Mouse (Mus musculus) forebrain, embryonic 13.5 days (tissue): ENCODE results near the gene Myo1e. TPM values are rescaled to one million over a fixed set of nuclear protein-coding genes. Genes with fewer than 3 reads are reported as not detected.

Experiments used
- ATAC-seq: fragments of 200-750 bp; cut with Nextera tagmentation; 2 replicates; pipeline ENCODE4 v1.8.0; 2017
- H3K27ac ChIP-seq: fragments of 300-500 bp; sonication (generic); 2 replicates; pipeline ENCODE4 v1.5.1; 2015; ENCODE audit warnings: inconsistent platforms, mild to moderate bottlenecking, moderate library complexity
- H3K27me3 ChIP-seq: fragments of 300-500 bp; sonication (generic); 2 replicates; pipeline ENCODE4 v1.6.1; 2015; ENCODE audit warnings: mild to moderate bottlenecking, inconsistent platforms
- H3K36me3 ChIP-seq: fragments of 300-500 bp; sonication (generic); 2 replicates; pipeline ENCODE4 v1.6.1; 2015; ENCODE audit warnings: mild to moderate bottlenecking, inconsistent platforms; ENCODE audit not compliant: poor library complexity, severe bottlenecking
- H3K4me1 ChIP-seq: fragments of 300-500 bp; sonication (generic); 2 replicates; pipeline ENCODE4 v1.6.1; 2015; ENCODE audit warnings: inconsistent platforms
- H3K4me2 ChIP-seq: fragments of 300-500 bp; sonication (generic); 2 replicates; pipeline ENCODE4 v1.6.1; 2015; ENCODE audit warnings: inconsistent platforms, mild to moderate bottlenecking, moderate library complexity
- H3K4me3 ChIP-seq: fragments of 300-500 bp; sonication (generic); 2 replicates; pipeline ENCODE4 v1.5.1; 2015; ENCODE audit warnings: mild to moderate bottlenecking, inconsistent platforms
- H3K9ac ChIP-seq: fragments of 300-500 bp; sonication (generic); 2 replicates; pipeline ENCODE4 v1.6.1; 2015; ENCODE audit warnings: mild to moderate bottlenecking, inconsistent platforms
- H3K9me3 ChIP-seq: fragments of 300-500 bp; sonication (generic); replicated peaks from 2 replicates; pipeline ENCODE4 v1.6.1; 2016; ENCODE audit warnings: inconsistent platforms
- WGBS: fragments of 180-500 bp; shearing (Covaris S2); methylation state at CpG from one replicate; pipeline ENCODE4 v1.1.7; 2015; 5-methylcytosine and 5-hydroxymethylcytosine counted together
- polyA plus RNA-seq: library from polyadenylated mRNA; unstranded; fragments of >200 nt; fragmentation: Nextera tagmentation; extraction: Ambion mirVana; gene quantifications from 2 replicates; pipeline ENCODE4 v1.2.1, GENCODE M21; 2015

The Myo1e gene
- polyA plus RNA-seq, 1 experiment from 2014 or later, result 5.1 TPM

DNA sequence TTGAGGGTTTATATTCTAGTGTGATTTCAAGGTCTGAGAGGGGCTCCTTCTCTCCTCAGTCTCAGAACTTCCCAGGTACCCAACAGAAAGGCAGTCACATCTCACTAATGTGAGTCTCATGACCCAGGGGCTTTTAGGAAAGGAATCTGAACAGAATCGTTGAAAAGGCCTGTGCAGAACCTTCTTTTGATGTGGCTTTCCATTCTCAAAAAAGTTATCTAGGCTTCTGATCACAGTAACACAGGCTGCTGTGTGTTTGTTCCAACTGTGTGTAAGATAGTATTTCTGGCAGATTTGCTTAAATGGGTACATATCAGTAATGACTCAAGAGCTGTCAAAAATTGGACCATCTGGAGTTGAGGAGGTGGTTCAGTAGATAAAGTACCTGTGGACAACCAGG is 102.9 kb downstream of the Myo1e start:
- no peak for ATAC-seq
- H3K9me3 ChIP-seq, result no peaks in the 10 kb centered on the region
- 81% methylated on average over 1 of the region's 1 CpGs for WGBS
- no peak overlapping the region for H3K9ac ChIP-seq
- no peaks in the 10 kb centered on the region for H3K36me3 ChIP-seq
- H3K27ac ChIP-seq, result no peak overlapping the region
- no peaks in the 10 kb centered on the region for H3K27me3 ChIP-seq
- H3K4me1 ChIP-seq, result peaks cover under 1% of the 10 kb centered on the region
- no peak overlapping the region for H3K4me2 ChIP-seq
- no peak overlapping the region for H3K4me3 ChIP-seq

DNA sequence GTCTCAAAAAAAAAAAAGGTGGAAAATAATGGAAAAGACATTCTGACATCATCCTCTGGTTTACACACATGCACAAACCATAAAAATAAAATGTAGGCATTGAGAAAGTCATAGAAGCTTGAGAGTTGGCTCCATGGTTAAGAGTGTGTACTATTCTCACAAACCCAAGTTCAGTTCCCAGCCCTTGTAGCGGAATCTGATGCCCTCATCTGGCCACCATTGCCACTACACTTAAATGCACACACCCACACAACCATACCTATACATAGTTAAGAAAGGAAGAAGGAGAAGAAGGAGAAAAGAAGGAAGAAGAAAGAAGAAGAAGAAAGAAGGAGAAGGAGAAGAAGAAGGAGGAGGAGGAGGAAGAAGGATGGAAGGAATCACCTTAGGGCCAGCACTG is 106.9 kb downstream of the Myo1e start:
- no peaks in the 10 kb centered on the region for H3K27me3 ChIP-seq
- WGBS, result 100% methylated on average over 1 of the region's 1 CpGs
- H3K9me3 ChIP-seq, result no peaks in the 10 kb centered on the region
- no peak overlapping the region for H3K27ac ChIP-seq
- no peak for ATAC-seq
- no peak overlapping the region for H3K4me3 ChIP-seq
- no peak overlapping the region for H3K4me2 ChIP-seq
- no peak overlapping the region for H3K9ac ChIP-seq
- peaks cover 6% of the 10 kb centered on the region for H3K4me1 ChIP-seq
- H3K36me3 ChIP-seq, result no peaks in the 10 kb centered on the region

DNA sequence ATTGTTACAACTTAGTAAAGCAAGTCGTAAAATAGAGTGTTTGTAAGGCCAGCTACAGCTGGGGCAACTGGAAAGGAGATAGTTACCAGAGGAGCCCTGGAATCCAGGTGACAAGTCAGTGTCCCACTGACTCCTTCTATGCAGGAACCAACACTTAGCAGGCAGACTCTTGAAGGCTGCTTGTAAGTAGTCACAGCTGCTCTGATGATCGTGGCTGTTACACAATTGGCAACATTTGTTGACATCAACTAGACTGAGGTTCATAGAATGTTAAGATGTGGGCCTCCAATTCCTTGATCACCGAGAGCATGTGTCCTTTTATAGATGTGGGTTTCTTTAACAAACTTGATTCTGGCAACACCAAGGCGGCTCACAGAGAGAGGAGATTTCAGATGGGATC is 108.0 kb downstream of the Myo1e start:
- WGBS, result 31% methylated on average over 4 of the region's 4 CpGs
- H3K4me1 ChIP-seq, result peaks cover 6% of the 10 kb centered on the region
- H3K4me3 ChIP-seq, result no peak overlapping the region
- no peak for ATAC-seq
- H3K9me3 ChIP-seq, result no peaks in the 10 kb centered on the region
- H3K4me2 ChIP-seq, result no peak overlapping the region
- no peaks in the 10 kb centered on the region for H3K27me3 ChIP-seq
- H3K27ac ChIP-seq, result no peak overlapping the region
- H3K9ac ChIP-seq, result no peak overlapping the region
- H3K36me3 ChIP-seq, result no peaks in the 10 kb centered on the region

DNA sequence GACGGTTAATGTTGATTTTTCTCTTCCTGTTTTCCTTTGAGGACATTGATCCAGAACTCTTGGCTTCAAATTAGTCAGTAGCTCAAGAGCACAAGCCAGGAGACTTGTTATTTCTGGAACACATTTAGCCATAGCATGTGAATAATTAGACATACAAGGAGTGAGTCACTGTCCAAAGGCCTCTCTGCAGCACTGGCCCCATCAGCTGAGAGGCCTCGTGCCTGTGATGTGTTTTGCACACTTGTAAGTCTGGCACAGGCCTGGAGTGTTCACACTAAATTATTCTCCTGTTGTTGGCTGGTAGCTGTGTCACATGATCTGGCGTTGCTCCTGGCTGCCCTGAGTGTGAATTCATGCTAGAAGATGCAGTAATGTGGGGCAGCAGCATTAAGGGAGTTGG is 111.5 kb downstream of the Myo1e start:
- Histone ChIP-seq H3K9me3 (no peaks in the 10 kb centered on the region), H3K27me3 (no peaks in the 10 kb centered on the region), H3K4me3 (no peak overlapping the region), H3K4me1 (peaks cover 6% of the 10 kb centered on the region), H3K36me3 (no peaks in the 10 kb centered on the region), H3K27ac (no peak overlapping the region), H3K9ac (no peak overlapping the region), H3K4me2 (no peak overlapping the region)
- ATAC-seq, result no peak
- WGBS, result 74% methylated on average over 3 of the region's 3 CpGs

DNA sequence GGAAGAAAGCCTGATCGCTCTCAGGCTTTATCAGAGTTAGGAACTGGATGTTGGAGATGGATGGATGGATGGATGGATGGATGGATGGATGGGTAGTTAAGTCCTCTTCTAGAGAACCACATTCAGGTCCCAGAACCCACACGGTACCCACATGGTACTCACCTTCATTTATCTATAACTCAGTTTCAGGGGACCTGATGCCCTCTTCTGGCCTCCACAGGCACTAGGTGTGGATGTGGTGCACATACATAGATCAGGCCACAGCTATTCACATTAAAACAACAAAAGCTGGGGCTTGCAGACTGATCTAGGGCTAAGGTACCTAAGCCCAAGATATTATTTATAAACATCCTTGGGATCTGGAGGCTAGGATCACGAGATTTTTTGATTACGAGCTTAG is 117.2 kb downstream of the Myo1e start:
- Histone ChIP-seq H3K9ac (no peak overlapping the region), H3K4me2 (no peak overlapping the region), H3K36me3 (no peaks in the 10 kb centered on the region), H3K4me1 (no peaks in the 10 kb centered on the region), H3K27ac (no peak overlapping the region), H3K4me3 (no peak overlapping the region), H3K9me3 (no peaks in the 10 kb centered on the region), H3K27me3 (no peaks in the 10 kb centered on the region)
- WGBS, result 89% methylated on average over 4 of the region's 4 CpGs
- ATAC-seq, result no peak

DNA sequence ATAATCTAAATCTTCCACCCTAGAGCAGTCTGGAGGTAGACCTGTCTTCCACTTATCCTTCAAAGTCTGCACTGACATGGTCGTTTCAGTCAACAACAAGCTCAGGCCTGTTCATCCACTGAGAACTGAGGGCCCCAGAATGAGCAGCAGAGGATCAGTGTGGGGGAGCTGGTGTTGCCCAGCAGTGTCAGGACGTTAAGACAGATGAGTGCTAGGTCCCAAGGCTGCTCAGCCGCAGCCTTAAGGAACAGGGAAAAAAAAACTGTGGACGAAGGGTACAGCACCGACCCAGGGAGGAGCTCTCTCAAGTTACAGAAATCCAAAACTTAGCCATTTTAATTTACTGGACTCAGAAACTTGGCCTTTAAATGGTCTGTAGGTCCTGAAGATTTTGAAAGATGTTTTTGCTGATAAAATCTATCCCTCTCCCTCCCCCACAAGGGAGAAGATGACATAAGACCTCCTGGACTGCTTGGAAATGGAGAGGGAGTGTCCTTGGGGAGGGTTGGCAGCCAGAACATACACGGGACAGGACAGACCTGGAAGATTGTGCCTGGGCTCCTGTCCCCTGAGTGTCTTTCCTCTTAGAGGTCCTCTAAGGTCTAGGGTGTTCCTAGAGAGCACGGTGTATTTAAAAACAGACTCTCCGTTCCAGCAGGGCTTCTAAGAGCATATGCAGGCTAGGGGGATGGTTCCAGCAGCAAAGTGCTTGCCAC is 118.9 kb downstream of the Myo1e start:
- no peaks in the 10 kb centered on the region for H3K36me3 ChIP-seq
- H3K27me3 ChIP-seq, result no peaks in the 10 kb centered on the region
- 80% methylated on average over 8 of the region's 8 CpGs for WGBS
- no peak overlapping the region for H3K9ac ChIP-seq
- no peak overlapping the region for H3K4me3 ChIP-seq
- H3K9me3 ChIP-seq, result no peaks in the 10 kb centered on the region
- H3K27ac ChIP-seq, result no peak overlapping the region
- ATAC-seq, result no peak
- H3K4me1 ChIP-seq, result no peaks in the 10 kb centered on the region
- H3K4me2 ChIP-seq, result no peak overlapping the region

DNA sequence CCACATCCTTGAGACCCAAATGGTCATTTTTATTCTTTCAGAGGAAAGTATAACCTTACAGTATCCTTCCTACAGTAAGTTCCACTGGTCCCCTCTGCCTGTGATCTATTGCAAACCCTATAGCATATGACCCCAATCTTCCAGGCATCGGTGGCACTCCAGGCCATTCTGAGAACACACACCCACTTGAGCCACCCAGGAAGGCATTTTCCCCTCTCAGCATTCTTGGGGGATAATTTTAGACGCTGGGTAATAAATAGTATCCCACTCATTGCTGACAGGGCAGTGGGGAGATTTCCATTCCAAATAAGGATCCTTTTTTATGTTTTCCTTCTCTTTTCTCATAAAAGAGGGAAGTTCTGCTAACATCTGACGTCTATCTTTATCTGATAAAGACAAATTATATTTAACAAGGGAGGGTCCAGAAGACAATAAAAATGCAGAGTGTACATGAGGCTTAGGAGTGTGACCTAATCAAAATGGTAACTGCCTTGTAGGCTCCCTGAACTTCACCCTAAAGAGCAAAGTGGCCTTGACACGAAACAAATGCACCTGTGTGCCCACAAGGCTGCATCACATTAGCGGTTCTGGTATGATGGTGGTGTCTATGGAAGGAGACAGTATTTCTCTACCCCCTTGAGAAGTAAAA is 121.2 kb downstream of the Myo1e start:
- Histone ChIP-seq H3K4me1 (no peaks in the 10 kb centered on the region), H3K27ac (no peak overlapping the region), H3K9me3 (no peaks in the 10 kb centered on the region), H3K27me3 (no peaks in the 10 kb centered on the region), H3K4me2 (no peak overlapping the region), H3K36me3 (no peaks in the 10 kb centered on the region), H3K9ac (no peak overlapping the region), H3K4me3 (no peak overlapping the region)
- no peak for ATAC-seq
- 87% methylated on average over 5 of the region's 5 CpGs for WGBS

DNA sequence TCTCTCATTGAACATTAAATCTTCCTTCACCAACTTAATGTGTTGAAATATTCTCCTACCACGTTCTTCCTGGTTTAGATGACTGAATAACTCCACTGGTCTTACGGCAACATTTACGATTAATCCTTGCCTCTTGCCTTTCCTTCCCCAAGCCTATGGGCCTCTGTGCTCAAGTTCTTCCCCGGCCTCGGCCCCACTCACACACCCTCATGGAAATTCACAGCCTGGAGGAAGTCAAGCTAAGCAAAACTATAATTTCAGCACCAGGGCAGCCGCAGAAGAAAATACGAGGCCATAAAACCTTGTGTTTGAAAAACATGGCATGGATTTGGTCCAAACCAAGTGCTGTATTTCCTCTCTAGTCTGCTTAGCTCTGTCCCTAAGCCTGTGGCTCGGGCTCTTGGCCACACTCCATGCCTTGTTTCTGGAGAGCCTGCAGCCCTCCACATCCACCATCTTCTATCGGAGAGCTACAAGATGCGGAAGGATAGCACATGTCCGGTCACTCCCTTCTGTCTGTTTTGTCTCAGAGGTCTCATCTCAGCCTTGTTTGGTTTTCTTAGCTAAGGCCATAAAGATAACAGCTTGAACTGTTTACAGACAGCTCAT is 124.7 kb downstream of the Myo1e start:
- Histone ChIP-seq H3K27me3 (no peaks in the 10 kb centered on the region), H3K4me1 (no peaks in the 10 kb centered on the region), H3K27ac (no peak overlapping the region), H3K4me2 (no peak overlapping the region), H3K36me3 (no peaks in the 10 kb centered on the region), H3K9me3 (no peaks in the 10 kb centered on the region), H3K4me3 (no peak overlapping the region), H3K9ac (no peak overlapping the region)
- no peak for ATAC-seq
- 91% methylated on average over 11 of the region's 11 CpGs for WGBS

DNA sequence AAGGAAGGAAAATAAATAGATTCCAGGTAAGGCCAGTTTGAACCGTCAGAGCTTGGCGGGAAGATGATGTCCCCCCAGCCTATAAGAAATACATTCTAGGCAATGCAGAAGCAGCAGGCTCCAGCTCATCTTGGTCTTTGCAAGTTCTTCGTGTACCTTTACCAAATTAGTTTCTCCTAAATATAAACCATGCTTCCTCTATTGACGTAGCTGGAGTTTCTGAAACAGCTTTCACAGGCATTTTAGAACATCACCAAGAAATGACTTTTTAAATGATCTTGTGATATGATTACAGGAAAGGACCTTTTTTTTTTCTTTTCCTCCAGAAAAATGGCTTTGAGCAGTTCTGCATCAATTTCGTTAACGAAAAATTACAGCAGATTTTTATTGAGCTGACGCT is 131.2 kb downstream of the Myo1e start:
- H3K4me3 ChIP-seq, result no peak overlapping the region
- H3K36me3 ChIP-seq, result 0 out of 2 replicates have a peak, but pooled peaks cover 14% of the 10 kb centered on the region
- no peaks in the 10 kb centered on the region for H3K9me3 ChIP-seq
- H3K4me1 ChIP-seq, result no peaks in the 10 kb centered on the region
- no peak overlapping the region for H3K27ac ChIP-seq
- ATAC-seq, result no peak
- no peaks in the 10 kb centered on the region for H3K27me3 ChIP-seq
- no peak overlapping the region for H3K9ac ChIP-seq
- WGBS, result 94% methylated on average over 7 of the region's 7 CpGs
- H3K4me2 ChIP-seq, result no peak overlapping the region

DNA sequence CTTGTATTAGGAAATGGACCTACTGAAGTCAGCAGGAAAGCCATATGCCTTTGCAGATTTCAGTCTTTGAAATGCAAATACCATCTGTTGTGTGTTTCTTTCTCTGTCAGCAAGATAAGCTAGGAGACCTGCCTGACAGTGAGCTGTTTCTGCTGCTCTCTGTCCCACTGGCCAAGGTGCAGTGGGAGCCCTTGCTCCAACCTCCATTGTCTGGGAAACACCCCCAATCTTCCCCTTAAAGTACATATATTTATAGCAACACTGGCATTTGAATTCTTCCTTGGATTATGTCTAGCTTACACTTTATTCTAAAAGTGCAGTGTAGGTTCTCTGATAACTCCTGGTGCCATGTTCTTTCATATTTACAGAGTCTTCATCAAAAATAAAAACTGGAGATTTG is 131.7 kb downstream of the Myo1e start:
- H3K4me1 ChIP-seq, result no peaks in the 10 kb centered on the region
- no peak overlapping the region for H3K4me3 ChIP-seq
- H3K9ac ChIP-seq, result no peak overlapping the region
- 0 out of 2 replicates have a peak, but pooled peaks cover 14% of the 10 kb centered on the region for H3K36me3 ChIP-seq
- H3K27ac ChIP-seq, result no peak overlapping the region
- H3K9me3 ChIP-seq, result no peaks in the 10 kb centered on the region
- ATAC-seq, result no peak
- H3K27me3 ChIP-seq, result no peaks in the 10 kb centered on the region
- H3K4me2 ChIP-seq, result no peak overlapping the region

DNA sequence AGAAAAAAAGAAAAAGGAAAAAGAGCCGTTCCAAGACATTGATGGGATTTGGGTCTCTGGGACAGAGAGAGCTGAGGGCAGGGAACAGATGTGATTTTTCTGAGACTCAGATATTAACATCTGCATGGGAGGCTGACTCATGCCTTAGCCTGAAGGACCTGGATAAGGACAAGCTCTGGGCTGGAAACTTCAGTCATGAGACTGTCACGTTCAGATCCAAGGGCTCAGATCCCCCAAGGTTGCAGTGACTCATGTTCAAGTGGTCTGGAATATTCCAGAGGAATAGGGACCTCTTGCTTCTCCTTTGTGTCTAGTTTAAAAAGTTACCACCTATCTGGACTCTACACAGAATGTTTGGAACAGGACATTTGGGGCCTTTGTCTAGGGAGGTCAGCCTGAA is 142.1 kb downstream of the Myo1e start:
- peaks cover 5% of the 10 kb centered on the region; the same call in 1 of the 2 replicates for H3K36me3 ChIP-seq

DNA sequence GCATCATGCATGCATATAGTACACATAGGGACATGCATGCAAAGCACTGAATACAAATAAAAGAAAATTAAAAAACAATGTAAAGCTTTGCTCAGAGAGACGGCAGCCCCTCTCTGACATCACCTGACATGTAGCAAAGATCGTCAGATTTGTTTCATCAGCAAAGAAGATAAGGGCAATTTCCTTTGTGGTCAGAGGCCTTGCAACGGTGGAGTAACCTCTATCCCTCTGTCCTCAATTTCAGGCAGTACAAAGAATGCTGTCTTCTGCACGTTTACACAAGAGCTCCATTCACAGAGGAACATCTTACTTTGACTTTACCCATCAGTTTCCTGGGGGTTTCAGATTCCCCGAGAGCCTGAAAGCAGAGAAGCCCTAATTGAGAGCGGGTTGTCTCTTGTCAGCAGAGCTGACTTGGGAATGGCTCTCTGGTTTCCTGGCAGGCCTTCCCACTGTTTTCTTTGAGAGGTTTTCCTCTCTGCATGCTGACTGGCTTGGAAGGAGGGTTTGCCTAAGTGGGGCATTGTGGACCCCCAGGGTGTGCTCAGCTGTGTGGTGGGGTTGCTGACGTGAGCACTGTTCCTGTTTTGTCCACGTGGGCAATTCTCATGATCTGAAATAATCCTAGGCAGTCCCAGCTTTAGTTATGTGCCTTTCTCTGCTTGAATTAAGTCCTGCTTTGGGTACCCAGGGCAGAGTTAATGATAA is 144.6 kb downstream of the Myo1e start:
- H3K4me1 ChIP-seq, result no peaks in the 10 kb centered on the region
- H3K36me3 ChIP-seq, result peaks cover 4% of the 10 kb centered on the region; the same call in 1 of the 2 replicates
- no peak overlapping the region for H3K4me3 ChIP-seq
- WGBS, result 37% methylated on average over 8 of the region's 8 CpGs
- H3K27ac ChIP-seq, result no peak overlapping the region
- H3K9ac ChIP-seq, result no peak overlapping the region
- no peak overlapping the region for H3K4me2 ChIP-seq
- H3K27me3 ChIP-seq, result no peaks in the 10 kb centered on the region
- no peaks in the 10 kb centered on the region for H3K9me3 ChIP-seq
- ATAC-seq, result no peak

More for the DNA sequence above, 142.1 kb downstream of the Myo1e start:
- no peak overlapping the region for H3K4me2 ChIP-seq
- no peak overlapping the region for H3K9ac ChIP-seq
- no peak for ATAC-seq
- H3K27ac ChIP-seq, result no peak overlapping the region
- H3K4me1 ChIP-seq, result no peaks in the 10 kb centered on the region
- H3K4me3 ChIP-seq, result no peak overlapping the region
- WGBS, result 92% methylated on average over 2 of the region's 2 CpGs
- H3K9me3 ChIP-seq, result no peaks in the 10 kb centered on the region
- no peaks in the 10 kb centered on the region for H3K27me3 ChIP-seq
